ENCODE assay signal across 9 mouse cellular contexts in genomic region chr2:30985111-30986020, GRCm38 (mm10). TPM values are rescaled to one million over a fixed set of nuclear protein-coding genes. Genes with fewer than 3 reads are reported as not detected.
A peak's percentile ranks its signal among the peaks of the same experiment; 100 is the strongest.
DNase-seq lines count a peak whose midpoint lies in the region; ATAC-seq and TF ChIP-seq lines count a peak whose summit lies in the region.
"Had no signal": no experiment of that assay in that cellular context is flagged by ENCODE, and none has a peak within 500 bp of the region (broad histone marks: within the 10 kb centered on the region; RNA-seq: fewer than 3 reads in every experiment).

No protein-coding gene starts in this region.

- intact Hi-C loops in left cerebral cortex, postnatal 25 days (cut with DNase I), result no loop called here

- H3K36me3 ChIP-seq in limb, embryonic 11.5 days (ENCODE audit: control insufficient read depth, insufficient read depth, low read length), result no peaks in the 10 kb centered on the region
- H3K36me3 ChIP-seq in limb, embryonic 10.5 days, result peaks cover under 1% of the 10 kb centered on the region; the same call in 1 of the 2 replicates

- H3K9ac ChIP-seq in limb, embryonic 11.5 days (ENCODE audit: low read length), result no peak overlapping the region

- H3K9me3 ChIP-seq in limb, embryonic 11.5 days (ENCODE audit: control insufficient read depth, low read length), result no peaks in the 10 kb centered on the region
- no peaks in the 10 kb centered on the region for H3K9me3 ChIP-seq in limb, embryonic 10.5 days (replicated peaks)

- no peaks in the 10 kb centered on the region for H3K27me3 ChIP-seq in limb, embryonic 11.5 days (ENCODE audit: control insufficient read depth, insufficient read depth, low read length)
- H3K27me3 ChIP-seq in limb, embryonic 10.5 days (ENCODE audit: low read depth, poor library complexity, severe bottlenecking), result no peaks in the 10 kb centered on the region

- 21% methylated on average over 17 of the region's 17 CpGs for WGBS in limb, embryonic 11.5 days
- WGBS in limb, embryonic 10.5 days, result 22% methylated on average over 17 of the region's 17 CpGs

- H3K4me3 ChIP-seq in limb, embryonic 11.5 days (ENCODE audit: low read depth, low read length), result no peak overlapping the region
- no peak overlapping the region for H3K4me3 ChIP-seq in limb, embryonic 10.5 days
- H3K4me3 ChIP-seq in layer of hippocampus, adult 2 months, result no peak overlapping the region

- TF ChIP-seq CTCF in layer of hippocampus, adult 2 months (conservative IDR thresholded peaks at IDR 0.05), result no peak

- H3K4me2 ChIP-seq in limb, embryonic 11.5 days (ENCODE audit: low read depth, severe bottlenecking), result no peak overlapping the region

- no peak for ATAC-seq in limb, embryonic 11.5 days (ENCODE audit: insufficient number of reproducible peaks, low FRiP score, low TSS enrichment, low read depth)
- no peak; the same call in 1 of the 2 replicates for ATAC-seq in megakaryocyte progenitor cell, adult 5-6 weeks (replicated peaks; ENCODE audit: poor library complexity)

- H3K4me1 ChIP-seq in limb, embryonic 11.5 days (ENCODE audit: control insufficient read depth, insufficient read depth, low read length), result peaks cover 4% of the 10 kb centered on the region
- H3K4me1 ChIP-seq in limb, embryonic 10.5 days, result peaks cover 32% of the 10 kb centered on the region

- peak; percentile 39 for DNase-seq in limb, embryonic 11.5 days (ENCODE audit: low spot score)
- DNase-seq in limb, embryonic 10.5 days (ENCODE audit: low spot score), result no peak
- DNase-seq in T-cell, adult 2 months (ENCODE audit: low spot score), result peak; percentile 31
- DNase-seq in gonadal fat pad, adult 2 months (ENCODE audit: low read depth), result peak; percentile 46
- peak; percentile 26 to 52 for DNase-seq in left cerebral cortex, postnatal 25 days (ENCODE audit: low spot score in 2 of 2)
- DNase-seq in right cerebral cortex, postnatal 14 days, result peak; percentile 33
- no peak for DNase-seq in layer of hippocampus, adult 2 months (ENCODE audit: low spot score in 2 of 2)

- H3K27ac ChIP-seq in limb, embryonic 11.5 days (replicated peaks; ENCODE audit: low read depth, low read length), result no peak overlapping the region
- no peak overlapping the region for H3K27ac ChIP-seq in limb, embryonic 10.5 days
- H3K27ac ChIP-seq in layer of hippocampus, adult 2 months, result no peak overlapping the region

RNA-seq across cellular contexts. Expression of gene Usp20, which starts 3.3 kb away (rescaled TPM):
- 9.4 and 9.6 TPM in 2 replicates for polyA plus RNA-seq in limb, embryonic 11.5 days (2014; fragmentation: Nextera tagmentation; extraction: Ambion mirVana)
- polyA plus RNA-seq in limb, embryonic 10.5 days (2016; fragmentation: Nextera tagmentation; extraction: Ambion mirVana), result 10.9 and 18.1 TPM in 2 replicates
- 45.1 and 47.0 TPM in 2 replicates for polyA plus RNA-seq in gonadal fat pad, adult 2 months (2012; rRNA removed)
- 10 to 100 TPM; 66.2 to 72.1 TPM for total RNA-seq in left cerebral cortex, postnatal 25 days (2021)
- total RNA-seq in layer of hippocampus, adult 2 months (2021), result 10 to 100 TPM; 83.9 to 87.1 TPM
- total RNA-seq in megakaryocyte progenitor cell, adult 5-6 weeks (2015), result 1.9 and 2.2 TPM in 2 replicates
- 2.7 TPM in 2 replicates for total RNA-seq in megakaryocyte progenitor cell, adult 5-6 weeks (2017)

RNA-seq across cellular contexts. Expression of gene BC005624, which starts 3.4 kb away (rescaled TPM):
- polyA plus RNA-seq in limb, embryonic 11.5 days (2014; fragmentation: Nextera tagmentation; extraction: Ambion mirVana), result 47.7 and 53.3 TPM in 2 replicates
- 47.1 and 50.5 TPM in 2 replicates for polyA plus RNA-seq in limb, embryonic 10.5 days (2016; fragmentation: Nextera tagmentation; extraction: Ambion mirVana)
- 24.9 and 29.0 TPM in 2 replicates for polyA plus RNA-seq in gonadal fat pad, adult 2 months (2012; rRNA removed)
- 10 to 100 TPM; 60.8 to 63.3 TPM for total RNA-seq in left cerebral cortex, postnatal 25 days (2021)
- total RNA-seq in layer of hippocampus, adult 2 months (2021), result 10 to 100 TPM; 66.8 to 68.5 TPM
- total RNA-seq in megakaryocyte progenitor cell, adult 5-6 weeks (2015), result 40.5 and 43.3 TPM in 2 replicates
- 68.0 and 73.9 TPM in 2 replicates for total RNA-seq in megakaryocyte progenitor cell, adult 5-6 weeks (2017)

RNA-seq across cellular contexts. Expression of gene Tor1a, which starts 17.6 kb away (rescaled TPM):
- polyA plus RNA-seq in limb, embryonic 11.5 days (2014; fragmentation: Nextera tagmentation; extraction: Ambion mirVana), result 77.7 and 83.5 TPM in 2 replicates
- polyA plus RNA-seq in limb, embryonic 10.5 days (2016; fragmentation: Nextera tagmentation; extraction: Ambion mirVana), result 76.7 and 77.7 TPM in 2 replicates
- 37.4 and 41.5 TPM in 2 replicates for polyA plus RNA-seq in gonadal fat pad, adult 2 months (2012; rRNA removed)
- total RNA-seq in left cerebral cortex, postnatal 25 days (2021), result 10 to 100 TPM; 36.1 to 39.2 TPM
- 10 to 100 TPM; 52.4 to 56.7 TPM for total RNA-seq in layer of hippocampus, adult 2 months (2021)
- total RNA-seq in megakaryocyte progenitor cell, adult 5-6 weeks (2015), result 63.5 and 65.1 TPM in 2 replicates
- total RNA-seq in megakaryocyte progenitor cell, adult 5-6 weeks (2017), result 71.7 and 96.5 TPM in 2 replicates

RNA-seq across cellular contexts. Expression of gene Tor1b, which starts 32.6 kb away (rescaled TPM):
- polyA plus RNA-seq in limb, embryonic 11.5 days (2014; fragmentation: Nextera tagmentation; extraction: Ambion mirVana), result 26.3 and 28.1 TPM in 2 replicates
- 26.7 and 27.6 TPM in 2 replicates for polyA plus RNA-seq in limb, embryonic 10.5 days (2016; fragmentation: Nextera tagmentation; extraction: Ambion mirVana)
- 28.0 and 31.4 TPM in 2 replicates for polyA plus RNA-seq in gonadal fat pad, adult 2 months (2012; rRNA removed)
- 10 to 100 TPM; 31.7 to 32.8 TPM for total RNA-seq in left cerebral cortex, postnatal 25 days (2021)
- total RNA-seq in layer of hippocampus, adult 2 months (2021), result 10 to 100 TPM; 36.7 to 40.0 TPM
- 28.6 and 29.4 TPM in 2 replicates for total RNA-seq in megakaryocyte progenitor cell, adult 5-6 weeks (2015)
- total RNA-seq in megakaryocyte progenitor cell, adult 5-6 weeks (2017), result 36.4 and 38.9 TPM in 2 replicates

RNA-seq across cellular contexts. Expression of gene Ptges, which starts 55.7 kb away (rescaled TPM):
- 7.9 and 10.3 TPM in 2 replicates for polyA plus RNA-seq in limb, embryonic 11.5 days (2014; fragmentation: Nextera tagmentation; extraction: Ambion mirVana)
- 10.1 and 11.8 TPM in 2 replicates for polyA plus RNA-seq in limb, embryonic 10.5 days (2016; fragmentation: Nextera tagmentation; extraction: Ambion mirVana)
- 151 and 205 TPM in 2 replicates for polyA plus RNA-seq in gonadal fat pad, adult 2 months (2012; rRNA removed)
- total RNA-seq in left cerebral cortex, postnatal 25 days (2021), result 1 to 10 TPM; 4.5 to 5.1 TPM
- 1 to 10 TPM; 4.2 to 4.5 TPM for total RNA-seq in layer of hippocampus, adult 2 months (2021)
- total RNA-seq in megakaryocyte progenitor cell, adult 5-6 weeks (2015), result 0.17 and 1.1 TPM in 2 replicates
- total RNA-seq in megakaryocyte progenitor cell, adult 5-6 weeks (2017), result 0.71 and 2.6 TPM in 2 replicates
- total RNA-seq: neutrophil, adult 5-6 weeks had no signal

Comparison
In these comparisons a context has a peak if more than half of its experiments do, and no peak if none do; other contexts are left out.
1. DNase-seq: peak in limb, embryonic 11.5 days (single experiment), T-cell, adult 2 months (single experiment), gonadal fat pad, adult 2 months (single experiment), left cerebral cortex, postnatal 25 days (2 of 2) and right cerebral cortex, postnatal 14 days (single experiment); none in limb, embryonic 10.5 days (single experiment) and layer of hippocampus, adult 2 months (0 of 2).
2. RNA of gene Usp20, which starts 3.3 kb away (total RNA-seq): 83.9 to 87.1 TPM in layer of hippocampus, adult 2 months and 66.2 to 72.1 TPM in left cerebral cortex, postnatal 25 days; 1.9 to 2.7 TPM in megakaryocyte progenitor cell, adult 5-6 weeks; every median in the first group is over 10 times any median in the second.